ENCODE assay signal across 10 mouse cellular contexts in the genomic region with DNA sequence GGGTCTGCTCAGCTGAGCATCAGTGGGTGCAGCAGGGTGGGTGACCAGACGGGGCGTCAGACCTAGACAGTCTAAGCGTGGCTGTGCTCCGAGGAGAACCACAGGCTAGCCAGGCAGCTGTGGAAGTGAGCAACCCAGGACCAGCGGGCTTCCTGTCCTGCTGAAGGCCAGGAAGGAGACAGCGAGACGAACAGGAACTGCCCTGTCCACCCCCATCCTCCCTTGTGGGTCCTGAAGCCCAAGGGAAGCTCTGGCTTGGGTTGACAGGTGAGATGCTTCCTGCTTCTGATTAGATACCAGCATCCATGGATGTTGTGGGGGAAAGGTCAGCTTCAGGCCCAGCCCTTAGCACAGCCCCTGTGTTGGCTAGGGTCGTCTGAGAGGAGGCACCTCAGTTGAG. TPM values are rescaled to one million over a fixed set of nuclear protein-coding genes. Genes with fewer than 3 reads are reported as not detected.
DNase-seq lines count a peak whose midpoint lies in the region; ATAC-seq lines count a peak whose summit lies in the region.
"Had no signal": no experiment of that assay in that cellular context is flagged by ENCODE, and none has a peak within 500 bp of the region (broad histone marks: within the 10 kb centered on the region; RNA-seq: fewer than 3 reads in every experiment).

No protein-coding gene starts in this region.

- no peaks in the 10 kb centered on the region for H3K9me3 ChIP-seq in lung, embryonic 15.5 days
- no peaks in the 10 kb centered on the region for H3K9me3 ChIP-seq in midbrain, embryonic 13.5 days

- H3K4me1 ChIP-seq in lung, embryonic 15.5 days = peaks cover 27% of the 10 kb centered on the region
- peaks cover 34% of the 10 kb centered on the region for H3K4me1 ChIP-seq in midbrain, embryonic 13.5 days (replicated peaks)

- H3K27ac ChIP-seq in lung, embryonic 15.5 days = peak overlapping the region; percentile 43
- peak overlapping the region; percentile 73 for H3K27ac ChIP-seq in midbrain, embryonic 13.5 days

- DNase-seq in cerebellum, adult 9-10 months = peak; percentile 20
- DNase-seq in cerebellum, postnatal 36 days = no peak
- DNase-seq in lung, postnatal 25 days (ENCODE audit: low spot score) = no peak
- peak; percentile 33 for DNase-seq in kidney, adult 18-20 months
- DNase-seq in Muller cell, postnatal 12 days (ENCODE audit: inconsistent ontology term) = no peak
- DNase-seq in layer of hippocampus, postnatal 10 days (ENCODE audit: low spot score in 2 of 2) = no peak
- DNase-seq: cerebellum, adult 18-20 months; layer of hippocampus, adult 9-11 months had no signal

- no peak overlapping the region for H3K9ac ChIP-seq in lung, embryonic 15.5 days
- peak overlapping the region; percentile 57; the same call in 1 of the 2 replicates for H3K9ac ChIP-seq in midbrain, embryonic 13.5 days (replicated peaks)

- peaks cover 37% of the 10 kb centered on the region for H3K36me3 ChIP-seq in lung, embryonic 15.5 days
- H3K36me3 ChIP-seq in midbrain, embryonic 13.5 days = peaks cover 45% of the 10 kb centered on the region

- no peaks in the 10 kb centered on the region for H3K27me3 ChIP-seq in lung, embryonic 15.5 days
- no peaks in the 10 kb centered on the region for H3K27me3 ChIP-seq in midbrain, embryonic 13.5 days

- no peak overlapping the region for H3K4me3 ChIP-seq in lung, embryonic 15.5 days
- H3K4me3 ChIP-seq in midbrain, embryonic 13.5 days (replicated peaks) = no peak overlapping the region

- WGBS in lung, embryonic 15.5 days = 60% methylated on average over 8 of the region's 8 CpGs
- WGBS in midbrain, embryonic 13.5 days = 87% methylated on average over 8 of the region's 8 CpGs

- no peak for ATAC-seq in lung, embryonic 15.5 days (ENCODE audit: borderline replicate concordance, extremely low read depth, low FRiP score, low TSS enrichment)
- no peak for ATAC-seq in midbrain, embryonic 13.5 days

- H3K4me2 ChIP-seq in lung, embryonic 15.5 days = peak overlapping the region; percentile 3; the same call in 1 of the 2 replicates
- H3K4me2 ChIP-seq in midbrain, embryonic 13.5 days (replicated peaks) = no peak overlapping the region

RNA-seq across cellular contexts. Expression of a gene that starts 13.3 kb away (rescaled TPM):
- polyA plus RNA-seq in lung, embryonic 15.5 days (2015; fragmentation: Nextera tagmentation; extraction: Ambion mirVana) = 11.1 and 13.5 TPM in 2 replicates
- 40.1 and 40.4 TPM in 2 replicates for polyA plus RNA-seq in midbrain, embryonic 13.5 days (2015; fragmentation: Nextera tagmentation; extraction: Ambion mirVana)
- total RNA-seq in layer of hippocampus, postnatal 10 days (2021) = 10 to 100 TPM; 38.5 to 40.1 TPM

RNA-seq across cellular contexts. Expression of a gene that starts 24.6 kb away (rescaled TPM):
- polyA plus RNA-seq in lung, embryonic 15.5 days (2015; fragmentation: Nextera tagmentation; extraction: Ambion mirVana) = 15,606 and 16,851 TPM in 2 replicates
- 15,567 and 17,404 TPM in 2 replicates for polyA plus RNA-seq in midbrain, embryonic 13.5 days (2015; fragmentation: Nextera tagmentation; extraction: Ambion mirVana)
- total RNA-seq in layer of hippocampus, postnatal 10 days (2021) = 1,000 to 10,000 TPM; 4,137 to 4,167 TPM

Comparison
In these comparisons a context has a peak if more than half of its experiments do, and no peak if none do; other contexts are left out.
1. DNase-seq: peak in cerebellum, adult 9-10 months (single experiment) and kidney, adult 18-20 months (single experiment); none in cerebellum, postnatal 36 days (0 of 2), lung, postnatal 25 days (single experiment), Muller cell, postnatal 12 days (single experiment) and layer of hippocampus, postnatal 10 days (0 of 2).